Mouse (Mus musculus): ENCODE data around the gene Apba2.

- TF ChIP-seq POLR2A (IDR thresholded peaks at IDR 0.05; ENCODE audit: extremely low read depth, insufficient read depth, low read length) (no peak), CTCF (IDR thresholded peaks at IDR 0.05; ENCODE audit: extremely low read depth, insufficient read depth, low read length) (no peak)
Measured at GRCm38 (mm10) chr7:64691831-64692230, 190.3 kb downstream of the Apba2 start.
